Mouse (Mus musculus) adipose tissue, adult 10 weeks (tissue): Measurements from ENCODE around the gene Pogk. TPM values are rescaled to one million over a fixed set of nuclear protein-coding genes. Genes with fewer than 3 reads are reported as not detected.

ENCODE experiments used
- polyA plus RNA-seq: library from polyadenylated mRNA; stranded (reverse); fragments of 350-450 nt; fragmentation: Illumina TruSeq; extraction: RNeasy Lipid Tissue Mini Kit (QIAGEN cat#74804); gene quantifications from one replicate; pipeline ENCODE4 v1.2.3, GENCODE M21; 2014; ENCODE audit warnings: low read depth, low replicate concordance

The Pogk gene
- 17.6 TPM for polyA plus RNA-seq

GRCm38 (mm10) chr1:166409701-166410220 lies at the start of gene Pogk:
Pogk (minus strand) TSS chr1:166409863.

GRCm38 (mm10) chr1:166379013-166379629 lies 30.5 kb downstream of the Pogk start, which contains the start of gene Tada1:
Tada1 (plus strand) TSS chr1:166379097.

Other genes with a start within 250 kb of the Pogk start
- 19.1 TPM for gene Mael, start 171.1 kb downstream of the Pogk start, polyA plus RNA-seq
- gene Ildr2, start 155.7 kb downstream of the Pogk start, polyA plus RNA-seq = 11.8 TPM
- gene Tada1, start 30.8 kb downstream of the Pogk start, polyA plus RNA-seq = 18.7 TPM
- 1,100 TPM for gene Gm4846, start 87.7 kb upstream of the Pogk start, polyA plus RNA-seq
- not detected for gene Gm4847, start 237.8 kb upstream of the Pogk start, polyA plus RNA-seq